Mouse (Mus musculus) left cerebral cortex, postnatal 14 days (tissue): ENCODE data around the gene Arap1. TPM values are rescaled to one million over a fixed set of nuclear protein-coding genes. Genes with fewer than 3 reads are reported as not detected.

Source experiments
- DNase-seq, 2 experiments: peaks; one replicate each; pipeline ENCODE4 v3.0.0; 2021 to 2022; ENCODE audit warnings: low spot score in 2 of 2, mixed read lengths in 1 of 2
- intact Hi-C: fragments of 180-260 bp; cut with DNase I; formaldehyde crosslinking; loops from one replicate; pipeline ENCODE4 v1.15.1; 2025
- total RNA-seq, 2 experiments: library from RNA; stranded (reverse); gene quantifications; 2 replicates each; pipeline ENCODE4 v1.2.3; 2021

Gene Arap1
- total RNA-seq, 2 experiments from 2014 or later = 13.9 to 17.9 TPM

DNA sequence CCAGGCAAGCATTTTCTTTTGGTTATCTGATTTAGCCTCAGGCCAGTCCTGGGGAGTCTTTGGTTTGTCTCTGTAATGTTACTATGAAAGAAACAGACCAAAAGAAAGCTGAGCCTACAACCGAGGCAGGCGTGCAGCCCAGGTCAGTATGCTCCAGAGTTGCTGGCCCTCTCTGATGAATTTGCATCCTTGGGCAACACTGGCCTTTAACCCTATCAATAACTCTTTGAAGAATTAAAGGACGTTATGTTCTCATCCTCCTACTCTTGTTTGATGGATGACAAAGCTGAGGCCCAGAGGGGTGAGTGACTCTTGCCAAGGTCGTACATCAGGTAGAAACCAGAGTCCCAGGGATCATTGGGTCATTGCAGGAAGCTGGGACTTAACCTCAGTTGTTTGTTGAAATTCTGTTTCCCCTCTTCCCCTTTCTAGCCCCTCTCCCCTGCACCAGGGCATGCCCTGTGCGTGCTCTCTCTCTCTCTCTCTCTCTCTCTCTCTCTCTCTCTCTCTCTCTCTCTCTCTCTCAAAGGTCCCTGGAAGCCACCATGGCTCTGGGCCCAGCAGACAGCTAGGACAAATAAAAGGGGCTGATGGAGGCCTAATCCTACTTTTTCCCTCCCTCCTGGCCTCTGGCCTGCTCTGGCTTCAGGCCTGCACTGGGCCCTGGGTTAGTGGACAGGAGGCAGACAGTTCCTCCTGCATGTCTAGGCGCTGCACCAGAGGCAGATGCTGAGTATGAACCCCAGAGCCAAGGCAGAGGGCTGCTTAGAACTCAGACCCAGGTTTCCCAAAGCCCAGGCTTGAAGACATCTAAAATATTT lies 23.5 kb upstream of the Arap1 start:
- intact Hi-C loops = no loop called here
- no peak for DNase-seq

DNA sequence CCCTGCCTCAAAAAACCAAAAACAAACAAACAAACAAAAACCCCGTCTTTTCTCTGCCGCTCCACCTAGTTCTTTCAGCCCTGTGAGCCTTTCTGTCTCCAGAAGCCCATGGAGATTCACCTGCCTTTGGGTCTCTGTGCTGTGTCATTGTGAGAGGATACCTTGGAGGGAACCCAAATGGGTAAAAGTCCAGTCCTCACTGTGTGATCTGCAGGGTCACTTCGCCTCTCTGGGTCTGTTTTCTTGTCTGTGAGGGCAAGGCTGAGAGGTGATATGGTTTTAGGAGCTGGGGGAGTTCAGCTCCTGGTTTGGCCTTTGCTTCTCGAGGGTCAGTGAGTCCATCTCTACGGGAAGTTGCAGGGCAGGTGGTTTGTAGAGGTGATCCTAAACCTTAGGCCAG lies 21.9 kb upstream of the Arap1 start:
- intact Hi-C loops = no loop called here

DNA sequence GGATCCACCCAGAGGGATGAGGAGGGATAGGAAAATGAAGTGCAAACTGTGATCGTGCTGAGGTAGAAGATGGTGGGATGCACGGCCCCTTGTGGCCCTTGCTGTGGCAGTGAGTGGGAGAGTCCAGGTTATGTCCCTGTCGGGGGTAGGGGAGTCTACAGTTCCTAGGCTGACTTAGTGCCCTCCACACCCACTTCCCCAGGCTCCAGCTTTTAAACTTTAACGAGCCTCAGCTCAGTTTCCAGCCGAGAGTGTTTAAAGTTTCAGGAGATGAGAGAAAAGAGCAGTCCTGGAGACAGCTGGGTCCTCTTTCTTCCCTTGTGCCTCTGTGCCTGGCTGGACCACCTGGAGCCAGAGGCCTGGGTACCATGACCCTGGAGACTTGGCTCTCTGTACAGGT lies 20.6 kb upstream of the Arap1 start:
- DNase-seq = no peak
- intact Hi-C loops = no loop called here

More for the DNA sequence above, 21.9 kb upstream of the Arap1 start:
- DNase-seq = no peak

DNA sequence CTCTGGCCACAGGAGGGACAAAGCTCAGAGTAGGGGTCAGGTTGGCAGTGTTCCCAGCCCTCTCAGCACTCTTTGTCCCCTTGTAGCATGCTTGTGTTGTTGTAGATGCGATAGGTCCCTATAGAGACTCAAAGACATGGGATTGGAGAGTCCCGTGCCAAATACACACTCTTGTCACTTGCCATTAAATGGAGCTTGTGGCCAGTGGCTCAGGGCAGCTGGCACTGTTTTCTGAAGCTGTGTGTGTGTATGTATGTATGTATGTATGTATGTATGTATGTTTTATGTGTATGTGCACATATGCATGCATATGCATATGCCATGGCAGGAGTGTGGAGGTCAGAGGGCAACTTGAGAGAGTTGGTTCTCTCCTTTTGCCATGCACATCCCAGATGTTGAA lies 20.1 kb upstream of the Arap1 start:
- no peak for DNase-seq
- intact Hi-C loops = no loop called here

DNA sequence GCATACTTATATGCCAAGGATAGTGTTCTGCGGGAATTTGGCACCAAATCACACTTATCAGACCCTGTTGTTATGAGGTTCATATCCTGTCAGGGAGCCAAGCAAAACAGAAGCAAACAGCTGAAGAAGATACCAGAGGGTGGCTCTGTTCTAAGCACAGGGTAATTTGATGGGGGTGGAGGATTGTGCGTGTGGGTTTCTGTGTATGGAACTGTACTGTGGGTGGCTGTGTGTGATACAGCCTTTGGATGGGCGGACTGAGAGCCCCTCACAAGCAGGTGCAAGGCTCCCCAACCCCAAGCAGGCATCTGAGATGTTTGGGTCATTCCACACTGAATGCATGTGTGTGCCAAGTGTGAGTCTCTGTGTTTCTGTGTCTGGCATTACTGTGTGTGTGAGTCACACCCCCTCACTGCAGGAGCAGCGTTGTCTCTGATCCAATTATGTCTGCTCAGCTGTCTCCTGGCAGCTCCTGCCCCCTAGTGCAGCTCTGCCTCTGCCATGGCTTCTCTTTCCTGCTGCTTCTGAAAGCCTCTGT lies 19.2 kb upstream of the Arap1 start:
- DNase-seq = peak; percentile 61 to 83
- intact Hi-C loops = no loop called here

DNA sequence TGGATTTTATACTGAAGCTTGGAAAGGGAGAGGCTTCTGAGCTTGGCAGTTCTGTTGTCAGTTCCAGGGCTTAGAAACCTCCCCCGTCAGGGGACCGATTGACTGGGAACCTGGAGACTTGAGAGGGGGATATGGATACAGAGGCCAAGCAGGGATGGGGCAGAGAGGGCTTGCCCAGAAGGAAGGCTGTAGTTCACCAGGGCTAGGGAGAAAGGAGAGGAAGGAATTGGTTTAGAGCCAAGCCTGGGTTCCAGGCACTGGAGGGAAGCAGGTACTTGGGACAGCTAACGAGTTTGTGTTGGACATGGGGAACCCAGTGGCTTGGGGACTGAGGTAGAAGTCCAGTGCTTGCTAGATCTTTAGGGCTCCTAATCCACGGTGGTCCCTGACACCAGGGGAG lies 18.3 kb upstream of the Arap1 start:
- intact Hi-C loops = no loop called here
- DNase-seq = no peak

DNA sequence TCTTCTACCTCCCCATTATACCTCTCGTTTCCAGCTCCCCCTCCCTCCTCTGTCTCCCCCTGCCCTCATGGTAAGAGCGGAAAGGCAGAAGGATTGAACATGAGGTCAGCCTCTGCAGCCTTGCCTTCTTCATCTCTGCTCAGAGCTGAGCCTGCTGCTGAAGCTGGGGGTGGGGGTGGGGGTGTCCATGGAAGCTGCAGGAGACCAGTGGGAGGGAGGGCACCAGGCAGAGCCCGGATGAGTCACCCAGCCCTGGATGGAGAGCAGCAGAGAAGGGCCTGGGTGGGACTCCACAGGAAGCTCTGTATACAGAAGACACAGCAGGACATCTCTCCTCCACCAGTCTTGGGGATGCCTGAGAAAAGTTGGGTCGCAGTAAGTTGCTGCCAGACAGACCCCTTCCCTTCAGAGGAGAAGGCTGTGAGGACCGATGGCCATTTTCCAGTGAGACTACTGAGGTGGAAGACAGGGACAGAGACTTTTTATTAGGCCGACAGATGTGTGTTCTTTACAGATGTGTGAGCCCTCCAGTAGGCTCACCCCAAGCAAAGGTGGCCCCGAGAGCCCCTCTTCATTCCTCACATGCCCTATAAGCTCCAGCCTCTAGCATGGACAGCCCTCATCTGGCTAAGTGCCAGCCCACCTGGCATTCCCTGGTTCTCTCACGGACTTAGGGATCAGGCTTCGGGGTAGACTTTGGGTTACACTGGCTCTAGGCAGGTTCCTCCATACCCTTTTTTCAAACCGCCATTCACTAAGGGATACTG lies 17.6 kb upstream of the Arap1 start:
- no peak for DNase-seq
- intact Hi-C loops = no loop called here

DNA sequence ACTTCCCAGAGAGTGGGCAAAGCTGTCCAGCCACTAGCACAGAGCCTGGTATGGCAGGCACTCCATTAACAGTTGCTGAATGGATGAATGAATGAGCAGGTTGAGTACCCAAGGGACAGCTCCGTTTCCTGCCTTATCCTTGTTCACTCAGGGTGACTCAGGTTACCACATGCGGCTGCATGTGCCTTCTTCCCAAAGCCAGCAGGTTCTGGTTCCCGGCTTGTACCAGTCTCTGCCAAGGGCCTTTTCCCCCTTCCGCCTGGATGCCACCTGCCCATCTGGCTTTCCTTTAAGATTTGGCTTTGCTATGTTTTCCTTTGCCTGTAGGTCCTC lies 17.1 kb upstream of the Arap1 start:
- DNase-seq = no peak
- intact Hi-C loops = no loop called here

DNA sequence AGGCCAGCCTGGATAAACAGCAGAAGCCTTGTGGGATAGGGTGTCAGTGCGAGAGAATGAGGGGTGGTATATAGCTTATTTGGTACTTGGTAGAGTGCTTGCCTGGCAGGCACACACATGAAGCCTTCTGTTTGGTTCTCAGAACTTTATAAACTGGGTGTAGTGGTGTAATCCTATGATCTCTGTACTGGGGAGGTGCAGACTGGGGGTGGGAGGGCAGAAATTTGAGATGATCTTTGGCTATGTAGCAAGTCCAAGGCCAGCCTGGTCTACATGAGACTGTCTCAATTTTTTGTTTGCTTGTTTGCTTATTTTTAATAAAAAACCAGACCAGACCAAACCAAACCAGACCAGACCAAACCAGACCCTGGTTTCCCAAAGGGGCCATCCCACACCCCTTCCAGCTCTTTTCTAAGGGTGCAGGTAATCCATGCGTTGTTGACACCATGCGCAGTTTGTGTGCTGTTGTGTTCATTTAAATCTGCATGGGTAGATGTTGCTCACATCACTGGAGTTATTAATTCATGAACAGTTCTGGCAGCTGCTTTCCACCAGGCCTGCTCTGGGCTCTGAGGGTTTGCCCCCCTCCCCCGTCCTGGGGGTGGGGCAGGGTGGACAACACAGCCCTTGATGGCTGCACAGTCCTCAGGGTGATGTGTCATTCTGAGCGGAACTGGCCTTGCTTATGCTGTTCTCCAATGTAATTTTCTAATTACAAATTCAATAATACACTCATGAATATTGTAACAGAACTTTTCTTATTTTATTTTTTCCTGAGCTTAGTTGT lies 15.6 kb upstream of the Arap1 start:
- intact Hi-C loops = no loop called here
- DNase-seq = no peak

DNA sequence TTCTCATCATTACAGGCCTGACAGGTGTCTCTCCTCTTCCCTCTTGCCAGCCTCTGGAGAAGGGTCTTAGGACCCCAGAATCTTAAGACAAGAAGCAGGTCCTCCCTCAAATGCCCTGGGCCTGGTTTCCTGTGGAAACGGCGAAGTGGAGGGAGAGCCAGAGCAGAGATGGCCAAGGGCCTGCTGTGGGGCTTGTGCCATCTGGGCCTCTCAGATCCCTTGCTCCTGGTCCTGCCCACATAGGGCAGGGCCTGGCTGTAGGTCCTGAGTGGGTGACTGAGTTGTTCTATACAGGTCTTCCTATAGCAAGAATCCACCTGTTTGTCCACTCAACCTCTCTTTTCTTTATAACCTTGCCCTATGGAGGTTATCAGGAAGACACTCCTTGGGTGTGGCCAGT lies 12.6 kb upstream of the Arap1 start:
- intact Hi-C loops = no loop called here
- DNase-seq = no peak

DNA sequence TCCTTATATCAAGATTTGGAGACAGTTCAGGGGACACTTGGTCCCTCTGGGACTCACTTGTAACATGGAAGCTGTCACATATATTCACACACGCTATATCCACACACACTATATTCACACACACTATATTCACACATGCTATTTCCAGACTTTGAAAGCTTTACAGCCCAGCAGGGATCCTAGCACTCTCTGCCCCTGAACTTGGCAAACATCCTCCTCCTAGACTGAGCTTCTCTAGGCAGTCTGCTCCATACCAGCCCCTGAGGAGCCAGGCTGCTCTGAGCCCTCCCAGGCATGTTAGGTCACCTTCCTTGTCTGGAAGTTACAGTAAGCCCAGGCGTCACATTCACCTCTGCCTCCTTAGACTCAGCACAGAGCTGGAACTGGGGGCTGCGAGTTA lies 11.2 kb upstream of the Arap1 start:
- DNase-seq = no peak
- intact Hi-C loops = no loop called here

DNA sequence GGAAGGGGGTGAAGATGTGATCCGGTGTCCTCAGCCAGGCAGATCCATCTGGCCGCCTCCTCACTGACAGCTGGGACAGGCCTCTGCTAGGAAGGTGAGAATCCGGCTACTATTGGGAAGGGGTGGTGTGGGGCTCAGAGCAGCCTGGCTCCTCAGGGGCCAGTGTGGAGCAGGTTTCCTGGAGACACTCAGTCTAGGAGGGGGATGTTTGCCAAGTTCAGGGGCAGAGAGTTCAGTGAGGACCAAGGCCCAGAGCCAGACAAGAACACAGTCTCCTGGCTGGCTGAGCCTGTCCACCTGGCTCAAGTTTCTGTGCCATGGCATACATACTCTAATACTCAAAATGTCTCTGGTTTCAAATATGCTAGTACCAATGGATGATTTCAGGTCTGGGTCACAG lies 10.5 kb upstream of the Arap1 start:
- intact Hi-C loops = no loop called here

DNA sequence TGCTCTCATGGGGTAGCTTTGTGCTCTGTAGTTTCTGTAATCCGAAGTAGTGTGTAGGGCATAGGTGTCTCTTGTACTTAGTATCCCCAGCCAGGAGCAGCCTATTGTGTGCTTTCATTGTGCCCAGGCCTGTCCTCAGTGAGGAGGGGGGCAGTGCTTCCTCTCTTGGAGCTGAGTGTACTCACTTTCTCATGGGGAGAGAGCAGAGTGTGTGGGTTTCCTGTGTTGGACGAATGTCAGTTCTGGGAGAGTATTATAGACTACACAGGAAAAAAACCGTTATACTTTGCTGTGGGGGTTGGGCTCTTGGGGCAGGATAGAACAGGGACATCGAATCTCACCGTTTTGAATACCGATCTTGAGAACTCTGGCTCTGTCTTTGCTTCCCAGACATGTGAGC lies 6.5 kb upstream of the Arap1 start:
- intact Hi-C loops = no loop called here
- peak in 1 of 2 experiments; percentile 41 for DNase-seq

More for the DNA sequence above, 10.5 kb upstream of the Arap1 start:
- DNase-seq = no peak

DNA sequence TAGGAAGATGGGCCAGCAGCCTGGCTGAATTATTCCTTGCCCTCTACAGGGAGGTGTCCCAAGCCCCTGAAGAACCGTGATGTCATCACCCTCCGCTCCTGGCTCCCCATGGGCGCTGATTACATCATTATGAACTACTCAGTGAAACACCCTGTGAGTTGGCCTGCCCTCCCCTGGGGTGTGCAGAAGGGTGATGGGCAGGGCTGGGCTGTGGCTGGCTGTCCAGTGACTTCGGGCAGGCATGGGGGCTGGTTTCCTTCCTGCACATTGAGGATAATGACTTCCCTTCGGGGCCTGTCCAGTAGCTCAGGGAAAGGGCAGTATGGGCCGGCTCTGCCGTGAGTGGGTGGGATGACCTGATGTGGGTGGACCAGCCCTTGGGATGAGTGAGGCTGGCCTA lies 4.7 kb upstream of the Arap1 start:
- intact Hi-C loops = no loop called here
- no peak for DNase-seq

DNA sequence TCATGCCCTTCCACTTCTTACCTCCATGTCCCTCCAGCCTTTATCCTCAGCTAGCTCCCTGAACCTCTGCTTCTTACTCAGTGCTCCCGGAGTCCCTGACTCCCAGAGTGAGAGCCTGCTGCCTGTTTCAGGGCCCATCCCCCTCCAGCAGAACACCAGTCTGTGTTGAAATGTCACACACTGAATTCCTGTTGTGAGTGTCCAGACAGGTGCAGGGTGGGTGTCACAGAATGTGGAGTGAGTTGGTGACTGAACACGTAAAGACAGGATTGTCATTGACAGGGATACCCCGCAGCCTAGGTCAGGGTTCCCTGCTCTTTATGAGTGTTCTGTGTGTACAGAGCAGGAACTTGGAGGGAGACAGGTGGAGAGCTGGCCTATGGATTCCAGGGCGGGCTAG lies 3.0 kb upstream of the Arap1 start:
- intact Hi-C loops = no loop called here

DNA sequence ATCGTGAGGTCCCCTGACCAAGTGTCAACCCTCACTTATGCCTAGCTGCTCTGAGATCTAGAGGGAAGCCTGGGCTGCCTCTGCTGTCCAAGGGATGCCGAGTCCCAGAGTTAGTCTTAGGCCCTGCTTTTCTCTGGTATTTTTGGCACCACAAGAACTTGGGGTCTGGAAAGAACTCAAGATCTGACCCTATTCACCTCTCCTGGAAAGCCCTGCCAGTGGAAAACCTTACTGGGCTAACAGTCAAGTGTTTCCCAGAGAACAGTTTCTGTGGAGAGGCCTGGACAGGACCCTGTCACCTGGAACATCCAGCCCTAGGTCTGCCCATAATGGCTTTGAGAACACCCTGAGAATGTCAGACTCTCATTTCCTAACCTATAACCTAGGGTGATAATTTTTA lies 876 bp upstream of the Arap1 start:
- no peak for DNase-seq
- intact Hi-C loops = no loop called here

More for the DNA sequence above, 3.0 kb upstream of the Arap1 start:
- DNase-seq = no peak

DNA sequence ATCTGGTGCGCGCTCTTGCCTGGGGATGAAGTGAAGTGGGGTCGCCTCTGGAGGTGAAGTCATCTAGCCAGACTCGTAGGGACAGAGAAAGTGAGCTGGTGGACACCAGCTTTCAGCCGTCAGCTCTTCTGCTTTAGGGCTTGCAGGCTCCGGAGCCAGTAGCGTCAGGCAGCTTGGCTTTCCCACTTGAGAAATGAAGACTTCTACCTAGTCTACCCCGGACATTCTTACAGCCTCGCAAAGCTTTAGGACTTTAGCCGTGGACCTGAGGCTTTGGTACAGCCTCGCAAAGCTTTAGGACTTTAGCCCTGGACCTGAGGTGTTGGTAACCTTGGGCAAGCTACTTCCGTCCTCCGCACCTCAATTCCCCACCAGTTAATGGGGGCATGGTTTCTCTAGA lies 445 bp downstream of the Arap1 start:
- no peak for DNase-seq
- intact Hi-C loops = no loop called here

DNA sequence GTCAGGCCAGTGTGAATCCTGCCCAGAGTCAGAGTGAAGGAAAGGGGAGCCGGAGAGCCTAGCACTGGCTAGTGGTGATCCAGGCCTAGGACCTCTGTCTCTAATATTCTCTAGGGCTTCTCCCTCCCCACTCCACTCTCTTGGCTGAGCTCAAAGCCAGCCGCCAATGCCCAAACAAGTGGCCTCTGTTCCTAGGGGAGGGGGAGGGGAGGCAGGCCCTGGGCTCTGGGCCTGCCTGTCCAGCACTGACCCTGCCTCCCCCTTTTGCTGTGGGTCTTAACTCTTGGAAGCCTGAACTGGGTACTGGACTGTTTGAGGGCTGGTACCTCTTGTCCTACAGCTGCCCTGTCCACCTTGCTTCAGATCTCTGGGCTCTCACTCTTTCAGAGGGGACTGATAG lies 2.0 kb downstream of the Arap1 start:
- intact Hi-C loops = no loop called here

DNA sequence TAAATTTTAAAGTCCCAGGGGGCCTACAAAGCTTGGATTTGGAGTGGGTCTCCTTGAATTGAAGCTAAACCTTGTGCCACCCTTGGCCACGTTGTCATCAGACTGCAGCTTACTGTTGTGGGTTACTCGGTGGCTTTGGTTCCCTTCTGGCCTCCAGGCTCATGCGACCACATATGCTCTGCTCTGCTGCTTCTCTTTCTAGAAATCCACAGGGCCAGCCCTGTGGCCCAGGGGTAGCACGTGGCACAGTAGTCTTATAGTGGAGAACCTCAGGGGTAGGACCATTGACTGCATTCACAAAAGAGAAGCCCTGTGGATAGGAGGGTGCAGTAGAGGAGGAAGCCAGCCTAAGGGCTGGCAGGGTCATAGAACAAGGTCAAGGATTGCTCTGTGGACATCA lies 4.5 kb downstream of the Arap1 start:
- intact Hi-C loops = no loop called here
- no peak for DNase-seq

More for the DNA sequence above, 2.0 kb downstream of the Arap1 start:
- DNase-seq = peak; percentile 66 to 75

DNA sequence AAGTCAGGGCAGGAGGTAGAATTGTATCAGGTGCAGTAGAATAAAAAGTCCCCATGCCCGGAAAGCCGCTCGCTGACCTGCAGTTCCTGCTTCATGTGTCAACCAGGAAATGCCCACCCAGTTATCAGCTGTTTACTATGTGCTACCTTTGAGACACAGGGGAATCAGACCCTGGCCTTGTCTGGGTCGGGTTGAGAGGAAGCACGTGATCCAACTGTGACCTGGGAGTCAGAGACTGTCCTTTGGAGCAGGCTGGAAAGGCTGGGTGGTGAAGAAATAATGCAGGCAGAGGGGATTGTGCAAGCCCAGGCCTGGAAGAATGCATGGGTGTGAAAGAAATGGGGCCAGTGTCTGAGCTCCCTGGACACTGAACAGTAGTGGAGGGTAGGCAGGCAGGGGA lies 6.6 kb downstream of the Arap1 start:
- intact Hi-C loops = no loop called here
- no peak for DNase-seq
